Mouse (Mus musculus): ENCODE measurements at regions not wholly inside any gene's neighbourhood (a gene's known extent, or its start where the extent isn't known, plus 50 kb on each side); places are given as distances from the start of the nearest gene placed in this dataset.

DNA sequence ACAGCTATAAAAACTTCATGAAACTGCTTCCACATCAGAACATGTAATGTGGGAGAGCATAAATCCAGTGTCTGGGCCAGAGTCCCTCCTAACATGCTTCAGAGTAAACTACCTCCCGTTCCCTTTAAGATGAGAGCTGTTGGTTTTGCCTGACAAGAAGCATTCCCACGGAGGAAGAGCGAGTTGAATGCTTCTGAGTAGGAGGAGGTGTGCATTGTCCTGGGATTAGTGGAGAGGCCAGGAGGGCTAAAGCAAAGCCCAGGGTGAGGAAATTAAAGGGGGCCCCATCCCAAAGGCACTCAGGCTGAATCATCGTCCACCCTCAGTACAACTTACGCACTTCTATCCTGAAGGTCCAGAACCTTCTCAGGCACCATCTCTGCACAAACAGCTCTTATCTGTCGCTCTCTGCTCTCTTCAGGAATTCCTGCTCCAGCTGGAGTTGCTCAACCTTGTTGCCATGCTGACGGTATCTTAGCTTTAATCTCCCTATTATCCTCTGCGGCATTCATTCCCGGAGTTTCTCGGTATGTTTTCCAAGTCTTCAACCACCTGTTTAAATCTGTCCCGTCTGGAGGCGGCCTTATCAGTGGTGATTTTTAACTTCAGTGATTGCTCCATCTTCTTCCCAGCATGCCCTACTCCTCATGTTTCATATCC is 85.9 kb upstream of the Magi3 start:
- TF ChIP-seq CTCF (IDR thresholded peaks at IDR 0.05; ENCODE audit: borderline replicate concordance, insufficient read depth, low read length): no peak
- no peak for TF ChIP-seq POLR2A (IDR thresholded peaks at IDR 0.05; ENCODE audit: low read depth, low read length)
